Mouse (Mus musculus) spleen, adult 2 months (tissue): ENCODE measurements around the gene Pdk2. TPM values are rescaled to one million over a fixed set of nuclear protein-coding genes. Genes with fewer than 3 reads are reported as not detected.

Experiments used
- DNase-seq, 2 experiments: peaks; one replicate each; pipeline versions ENCODE4 v3.0.0 to v3.0.0-alpha.2; 2012 to 2021; ENCODE audit warnings: low spot score in 2 of 2, low read depth in 1 of 2
- H3K27ac ChIP-seq: fragments of 200-500 bp; 2 replicates; pipeline ENCODE4 v1.5.1; 2012; ENCODE audit warnings: low read length, inconsistent platforms; ENCODE audit not compliant: insufficient read depth
- H3K27me3 ChIP-seq: fragments of 200-500 bp; 2 replicates; pipeline ENCODE4 v1.6.1; 2012; ENCODE audit warnings: mild to moderate bottlenecking, moderate library complexity, low read length, inconsistent platforms; ENCODE audit not compliant: control insufficient read depth, insufficient read depth
- H3K36me3 ChIP-seq: fragments of 200-500 bp; 2 replicates; pipeline ENCODE4 v1.6.1; 2012; ENCODE audit warnings: mild to moderate bottlenecking, low read length, inconsistent platforms; ENCODE audit not compliant: control insufficient read depth, insufficient read depth
- H3K4me1 ChIP-seq: fragments of 200-500 bp; 2 replicates; pipeline ENCODE4 v1.6.1; 2011; ENCODE audit warnings: inconsistent platforms; ENCODE audit not compliant: control insufficient read depth, insufficient read depth, insufficient read length
- H3K4me3 ChIP-seq: fragments of 200-500 bp; 2 replicates; pipeline ENCODE4 v1.5.1; 2011; ENCODE audit warnings: mild to moderate bottlenecking, inconsistent platforms; ENCODE audit not compliant: insufficient read depth, insufficient read length; ENCODE audit errors: extremely low read depth
- CTCF ChIP-seq: fragments of 200-500 bp; IDR thresholded peaks from 2 replicates; pipeline ENCODE4 v1.5.1; 2011; ENCODE audit warnings: mild to moderate bottlenecking, inconsistent platforms; ENCODE audit not compliant: insufficient read depth, insufficient read length, insufficient replicate concordance; ENCODE audit errors: extremely low read depth
- POLR2A ChIP-seq: fragments of 200-500 bp; IDR thresholded peaks from 2 replicates; pipeline ENCODE4 v1.6.1; 2011; ENCODE audit warnings: low read depth, low read length, inconsistent platforms
- WGBS: fragments of 180-500 bp; shearing (Covaris S2); methylation state at CpG from one replicate; pipeline ENCODE4 v1.1.7; 2018; 5-methylcytosine and 5-hydroxymethylcytosine counted together
- polyA plus RNA-seq: library from polyadenylated mRNA; depleted of rRNA; stranded (reverse); fragments of >200 nt; gene quantifications from 2 replicates; pipeline ENCODE4 v1.2.3, GENCODE M21; 2012

The Pdk2 gene
- polyA plus RNA-seq, 1 experiment = 13.8 TPM

DNA sequence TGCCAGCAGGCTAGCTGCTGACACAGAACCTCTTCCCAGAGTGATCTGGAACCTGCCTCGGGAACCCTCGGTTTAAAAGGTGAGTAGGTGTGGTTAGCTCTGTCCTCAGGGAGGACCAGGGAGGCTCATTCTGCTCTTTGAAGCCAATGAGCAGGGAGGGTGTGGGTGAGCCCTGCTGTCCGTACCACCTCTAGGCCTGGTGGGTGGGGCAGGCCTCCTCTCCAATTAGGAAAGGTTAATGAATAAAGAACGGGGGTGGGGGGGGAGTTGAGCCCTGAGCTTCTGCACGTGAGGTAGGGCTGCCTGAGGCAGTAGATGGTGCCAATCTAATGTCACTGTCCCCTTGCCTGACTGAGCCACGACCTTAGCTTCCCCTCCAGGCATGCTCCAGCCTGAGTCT, 8.2 kb downstream of the Pdk2 start:
- Histone ChIP-seq H3K27me3 (no peaks in the 10 kb centered on the region), H3K27ac (no peak overlapping the region), H3K4me3 (no peak overlapping the region), H3K4me1 (no peaks in the 10 kb centered on the region), H3K36me3 (no peaks in the 10 kb centered on the region)
- 82% methylated on average over 6 of the region's 6 CpGs for WGBS
- TF ChIP-seq CTCF (no peak), POLR2A (no peak)
- DNase-seq = no peak

- Histone ChIP-seq H3K27me3 (no peaks in the 10 kb centered on the region), H3K27ac (no peak overlapping the region), H3K36me3 (no peaks in the 10 kb centered on the region), H3K4me3 (no peak overlapping the region), H3K4me1 (no peaks in the 10 kb centered on the region)
- WGBS = 83% methylated on average over 13 of the region's 13 CpGs
- TF ChIP-seq CTCF = no peak
- DNase-seq = no peak
Observed at GRCm38 (mm10) chr11:95027850-95028470, 13.2 kb downstream of the Pdk2 start.

- Histone ChIP-seq H3K36me3 (no peaks in the 10 kb centered on the region), H3K27ac (no peak overlapping the region), H3K4me3 (no peak overlapping the region), H3K4me1 (no peaks in the 10 kb centered on the region), H3K27me3 (no peaks in the 10 kb centered on the region)
- DNase-seq = no peak
- 86% methylated on average over 6 of the region's 6 CpGs for WGBS
- TF ChIP-seq CTCF = no peak
- no peak for TF ChIP-seq POLR2A
Observed at GRCm38 (mm10) chr11:95026849-95027248, 14.3 kb downstream of the Pdk2 start.

DNA sequence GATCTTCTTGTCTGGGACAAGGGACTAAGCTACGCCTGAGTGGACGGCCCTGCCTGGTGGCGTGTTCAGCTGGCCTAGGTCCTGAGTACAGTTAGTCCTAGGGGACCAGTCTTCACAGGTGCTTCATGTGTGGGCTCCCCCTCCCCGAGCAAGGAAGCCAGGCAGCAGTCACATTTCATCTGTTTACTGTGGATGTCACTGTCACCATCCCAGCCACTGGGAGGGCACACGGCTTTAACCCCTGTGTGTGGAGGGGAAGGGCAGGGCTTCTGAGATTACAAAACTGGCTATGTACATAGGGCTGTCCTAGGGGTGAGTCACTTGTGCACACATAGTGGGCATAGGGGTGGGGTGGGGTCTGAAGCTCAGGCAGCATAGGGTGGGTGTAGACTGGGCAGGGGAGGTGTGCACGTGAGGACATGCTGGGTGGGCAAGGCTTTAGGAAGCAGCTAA, 15.0 kb downstream of the Pdk2 start:
- H3K27ac ChIP-seq = no peak overlapping the region
- no peak for DNase-seq
- no peaks in the 10 kb centered on the region for H3K36me3 ChIP-seq
- H3K27me3 ChIP-seq = no peaks in the 10 kb centered on the region
- TF ChIP-seq POLR2A (no peak), CTCF (no peak)
- 63% methylated on average over 6 of the region's 6 CpGs for WGBS
- no peak overlapping the region for H3K4me3 ChIP-seq
- H3K4me1 ChIP-seq = no peaks in the 10 kb centered on the region

DNA sequence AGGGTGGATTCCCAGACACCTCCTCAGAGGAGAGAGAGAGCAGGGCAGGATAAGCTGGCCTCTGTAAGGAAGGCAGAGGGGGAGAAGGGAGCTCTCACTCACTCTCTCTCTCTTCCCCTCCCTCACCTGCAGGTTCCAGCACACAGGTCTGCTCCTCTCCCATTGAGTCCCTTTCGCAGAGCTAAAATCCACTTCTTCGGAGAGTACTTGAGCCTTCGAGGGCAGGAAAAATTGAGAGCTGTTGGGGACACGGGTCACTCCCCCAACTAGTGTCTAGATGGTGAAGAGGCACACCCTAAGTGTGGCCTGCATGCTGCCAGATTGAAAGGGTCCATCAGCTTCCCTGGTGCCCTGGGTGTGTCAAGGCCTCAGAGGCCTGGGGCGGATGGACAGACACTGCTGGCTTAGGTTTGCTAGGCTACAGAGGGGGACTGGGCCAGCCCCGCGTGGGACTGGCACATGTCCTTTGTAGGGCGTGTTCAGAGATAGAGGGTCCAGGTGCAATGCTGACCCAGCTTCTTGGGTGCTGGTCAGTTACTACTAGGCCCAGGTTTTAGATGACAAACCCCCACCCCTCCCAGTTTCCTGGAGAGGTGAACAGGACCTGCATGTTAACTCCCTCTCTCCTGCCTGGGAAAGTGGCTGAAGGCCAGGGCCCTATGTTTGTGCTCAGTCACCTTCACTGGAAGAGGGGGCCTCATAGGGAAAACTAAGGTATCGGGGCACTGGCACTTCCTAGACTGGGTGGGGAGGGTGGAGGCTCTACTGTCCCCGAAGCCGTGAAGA, 15.7 kb downstream of the Pdk2 start:
- TF ChIP-seq POLR2A = no peak
- TF ChIP-seq CTCF = no peak
- no peak for DNase-seq
- Histone ChIP-seq H3K36me3 (no peaks in the 10 kb centered on the region), H3K27me3 (no peaks in the 10 kb centered on the region), H3K4me3 (no peak overlapping the region), H3K27ac (no peak overlapping the region), H3K4me1 (no peaks in the 10 kb centered on the region)
- WGBS = 76% methylated on average over 11 of the region's 11 CpGs

DNA sequence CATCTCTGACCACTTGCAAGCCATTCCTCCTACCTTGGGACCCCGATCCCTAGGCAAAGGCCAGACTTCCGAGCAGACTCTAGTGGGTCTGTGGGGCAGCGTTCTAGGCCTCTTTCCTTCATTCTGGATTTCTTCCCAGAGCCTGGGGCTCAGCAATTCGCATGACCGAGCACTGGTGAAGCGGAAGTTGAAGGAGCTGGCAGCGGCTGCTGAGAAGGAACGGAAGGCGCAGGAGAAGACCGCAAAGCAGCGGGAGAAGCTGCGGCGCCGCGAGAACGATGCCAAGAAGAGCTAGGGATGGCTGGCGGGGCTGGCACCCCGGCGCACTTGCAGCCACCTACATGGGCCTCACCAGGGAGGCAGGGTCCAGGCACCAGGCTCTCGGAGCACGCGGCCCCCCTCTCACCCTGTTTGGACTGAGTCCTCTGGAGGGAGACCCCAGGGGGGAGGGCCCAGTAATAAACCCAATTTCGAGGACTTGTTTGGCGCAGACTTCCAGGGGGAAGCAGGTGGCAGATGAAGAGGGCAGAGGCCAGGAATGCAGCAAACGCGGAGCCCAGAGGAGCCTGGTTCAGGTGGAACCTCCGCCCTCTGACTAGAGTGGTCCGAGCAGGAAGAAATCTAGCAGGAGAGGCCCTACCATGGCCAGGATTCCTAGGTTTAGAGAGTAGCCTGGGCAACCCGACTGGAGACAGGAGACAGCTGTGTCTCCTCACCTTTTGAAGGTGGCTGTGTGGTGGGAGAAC, 16.5 kb downstream of the Pdk2 start:
- 87% methylated on average over 29 of the region's 29 CpGs for WGBS
- no peak for DNase-seq
- no peaks in the 10 kb centered on the region for H3K4me1 ChIP-seq

More for the DNA sequence above, 16.5 kb downstream of the Pdk2 start:
- no peak for TF ChIP-seq POLR2A
- TF ChIP-seq CTCF = no peak
- Histone ChIP-seq H3K27me3 (no peaks in the 10 kb centered on the region), H3K36me3 (no peaks in the 10 kb centered on the region), H3K27ac (no peak overlapping the region), H3K4me3 (no peak overlapping the region)
